Mouse (Mus musculus) forebrain, embryonic 10.5 days (tissue): Measurements from ENCODE around the gene Plcd4. TPM values are rescaled to one million over a fixed set of nuclear protein-coding genes. Genes with fewer than 3 reads are reported as not detected.

Experiments used
- DNase-seq: peaks from one replicate; pipeline ENCODE4 v3.0.0-alpha.2; 2017; ENCODE audit warnings: low spot score; ENCODE audit errors: extremely low spot score
- H3K27ac ChIP-seq: fragments of 300-500 bp; sonication (generic); 2 replicates; pipeline ENCODE4 v1.5.1; 2016; ENCODE audit warnings: mild to moderate bottlenecking
- H3K27me3 ChIP-seq: fragments of 300-500 bp; sonication (generic); 2 replicates; pipeline ENCODE4 v1.6.1; 2016; ENCODE audit warnings: mild to moderate bottlenecking; ENCODE audit not compliant: poor library complexity, severe bottlenecking
- H3K36me3 ChIP-seq: fragments of 300-500 bp; sonication (generic); replicated peaks from 2 replicates; pipeline ENCODE4 v1.6.1; 2016; ENCODE audit warnings: mild to moderate bottlenecking, moderate library complexity
- H3K4me1 ChIP-seq: fragments of 300-500 bp; sonication (generic); 2 replicates; pipeline ENCODE4 v1.6.1; 2016
- H3K4me3 ChIP-seq: fragments of 300-500 bp; sonication (generic); 2 replicates; pipeline ENCODE4 v1.5.1; 2016; ENCODE audit warnings: mild to moderate bottlenecking, moderate library complexity
- H3K9me3 ChIP-seq: fragments of 300-500 bp; sonication (generic); 2 replicates; pipeline ENCODE4 v1.6.1; 2016; ENCODE audit warnings: mild to moderate bottlenecking, moderate library complexity
- WGBS: fragments of 180-500 bp; shearing (Covaris S2); methylation state at CpG from one replicate; pipeline ENCODE4 v1.1.7; 2016; 5-methylcytosine and 5-hydroxymethylcytosine counted together
- polyA plus RNA-seq: library from polyadenylated mRNA; unstranded; fragments of >200 nt; fragmentation: Nextera tagmentation; extraction: Ambion mirVana; gene quantifications from 2 replicates; pipeline ENCODE4 v1.2.1, GENCODE M21; 2016

The Plcd4 gene
- polyA plus RNA-seq, 1 experiment from 2014 or later, result 0.90 TPM

- Histone ChIP-seq H3K36me3 (peaks cover 16% of the 10 kb centered on the region), H3K4me3 (no peak overlapping the region), H3K27ac (no peak overlapping the region), H3K27me3 (no peaks in the 10 kb centered on the region), H3K9me3 (no peaks in the 10 kb centered on the region), H3K4me1 (no peaks in the 10 kb centered on the region)
- no peak for DNase-seq
- WGBS, result 85% methylated on average over 5 of the region's 5 CpGs
Observed at GRCm38 (mm10) chr1:74559061-74559460, 16.4 kb downstream of the Plcd4 start.

GRCm38 (mm10) chr1:74565834-74566233 lies 23.1 kb downstream of the Plcd4 start:
- 86% methylated on average over 6 of the region's 6 CpGs for whole genome bisulfite sequencing
- peaks cover 82% of the 10 kb centered on the region for H3K36me3 ChIP-seq

DNA sequence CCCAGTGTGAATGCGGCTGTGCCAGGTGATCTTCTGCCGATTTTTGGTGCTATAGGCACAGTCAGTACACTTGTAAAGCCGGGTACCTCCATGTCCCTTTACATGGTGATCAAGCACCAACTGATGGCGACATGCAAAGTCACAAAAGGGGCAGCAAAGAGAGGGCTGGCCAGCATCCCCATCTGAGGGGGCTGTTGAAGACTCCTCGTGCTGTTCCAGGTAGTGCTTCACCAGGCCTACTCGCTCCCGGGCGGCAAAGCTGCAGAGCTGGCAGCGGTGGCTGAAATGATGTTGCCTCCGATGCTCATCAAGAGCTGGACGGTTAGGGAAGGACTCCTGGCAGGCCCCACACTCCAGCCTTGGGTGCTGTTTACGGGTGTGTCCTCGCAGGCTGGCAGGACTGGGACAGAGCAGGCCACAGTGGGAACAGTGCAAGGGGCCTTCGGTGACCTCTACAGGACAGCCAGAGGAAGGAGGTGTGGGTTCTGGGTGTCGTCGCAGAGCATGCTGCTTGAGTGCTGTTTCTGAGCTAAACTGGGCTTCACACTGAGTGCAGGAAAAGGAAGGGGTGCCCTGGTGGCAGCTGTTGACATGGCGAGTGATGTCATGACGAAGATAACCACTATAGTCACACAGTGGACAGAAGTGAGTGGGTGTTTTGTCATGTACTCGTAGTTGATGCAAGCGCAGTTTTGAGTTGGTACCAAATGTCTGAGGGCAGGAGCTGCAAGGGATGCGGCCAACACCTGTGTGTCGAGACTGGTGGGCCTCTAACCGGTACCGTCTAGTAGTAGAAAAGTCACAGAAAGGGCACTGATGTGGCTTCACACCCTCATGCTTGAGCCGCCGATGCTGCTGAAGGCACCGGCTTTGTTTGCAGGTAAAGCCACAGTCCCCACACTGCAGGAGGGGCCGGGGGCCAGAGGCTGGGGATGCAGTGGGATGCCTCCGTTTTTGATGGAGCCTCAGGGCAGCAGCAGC lies 27.3 kb downstream of the Plcd4 start:
- Histone ChIP-seq H3K9me3 (no peaks in the 10 kb centered on the region), H3K4me1 (no peaks in the 10 kb centered on the region), H3K4me3 (no peak overlapping the region), H3K36me3 (peaks cover 99% of the 10 kb centered on the region), H3K27ac (no peak overlapping the region), H3K27me3 (no peaks in the 10 kb centered on the region)
- 91% methylated on average over 29 of the region's 29 CpGs for WGBS
- no peak for DNase-seq

More at GRCm38 (mm10) chr1:74565834-74566233, 23.1 kb downstream of the Plcd4 start:
- Histone ChIP-seq H3K9me3 (no peaks in the 10 kb centered on the region), H3K4me3 (no peak overlapping the region), H3K27ac (no peak overlapping the region), H3K27me3 (no peaks in the 10 kb centered on the region), H3K4me1 (no peaks in the 10 kb centered on the region)
- no peak for DNase-seq

DNA sequence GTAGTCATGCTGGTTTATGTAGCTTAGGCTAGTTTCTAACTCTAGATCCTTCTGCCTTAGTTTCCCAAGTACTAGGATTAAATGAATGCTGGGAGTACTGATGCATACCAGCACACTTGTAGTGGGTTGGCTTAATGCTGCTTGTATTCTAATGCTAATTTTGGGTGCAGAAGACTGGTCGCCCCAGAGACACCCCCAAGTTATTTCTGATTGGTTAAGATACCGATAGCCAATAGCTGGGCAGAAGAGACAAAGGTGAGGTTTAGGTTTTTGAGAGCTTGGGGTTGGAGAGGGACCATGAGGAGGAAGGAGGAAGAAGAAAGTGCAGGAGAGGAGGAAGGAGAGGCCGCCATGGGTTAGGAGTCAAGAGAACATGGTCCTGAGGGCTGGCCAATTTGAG lies 39.9 kb downstream of the Plcd4 start:
- WGBS, result 79% methylated on average over 3 of the region's 3 CpGs
- Histone ChIP-seq H3K4me3 (no peak overlapping the region), H3K27me3 (no peaks in the 10 kb centered on the region), H3K4me1 (peaks cover 17% of the 10 kb centered on the region), H3K36me3 (peaks cover 66% of the 10 kb centered on the region), H3K27ac (no peak overlapping the region), H3K9me3 (no peaks in the 10 kb centered on the region)
- DNase-seq, result no peak

- peaks cover 30% of the 10 kb centered on the region for H3K4me1 ChIP-seq
- no peaks in the 10 kb centered on the region for H3K9me3 ChIP-seq
- H3K4me3 ChIP-seq, result no peak overlapping the region
- H3K36me3 ChIP-seq, result peaks cover 51% of the 10 kb centered on the region
- 97% methylated on average over 3 of the region's 3 CpGs for WGBS
- DNase-seq, result no peak
- H3K27ac ChIP-seq, result no peak overlapping the region
- no peaks in the 10 kb centered on the region for H3K27me3 ChIP-seq
Observed at GRCm38 (mm10) chr1:74584616-74585398, 42.1 kb downstream of the Plcd4 start.

DNA sequence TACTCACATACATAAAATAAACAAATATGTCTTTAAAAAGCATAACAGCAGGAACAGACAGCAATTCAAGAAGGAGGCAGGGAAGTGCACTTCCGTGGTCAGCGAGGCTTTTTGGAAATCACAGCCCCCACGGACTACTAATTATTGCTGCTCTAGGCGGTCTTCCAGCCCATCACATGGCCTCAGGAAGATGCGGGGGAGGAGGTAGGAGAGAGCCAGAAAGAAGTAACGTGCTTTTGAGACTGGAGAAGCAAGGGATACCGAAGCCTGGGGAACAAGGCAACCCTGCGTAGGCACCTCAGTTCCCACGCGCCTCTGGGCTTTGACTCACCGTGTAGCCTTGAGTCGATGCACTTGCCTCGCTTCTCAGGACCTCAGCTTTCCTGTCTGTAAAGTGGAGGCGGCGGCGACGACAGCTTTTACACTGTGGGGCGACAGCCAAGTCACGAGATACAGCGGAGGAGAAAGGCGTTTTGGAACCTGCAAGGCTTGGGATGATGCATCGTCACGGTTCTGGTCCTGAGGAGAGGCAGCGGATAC lies 44.6 kb downstream of the Plcd4 start:
- H3K4me3 ChIP-seq, result peak overlapping the region; percentile 93
- H3K9me3 ChIP-seq, result no peaks in the 10 kb centered on the region
- DNase-seq, result no peak
- H3K4me1 ChIP-seq, result peaks cover 30% of the 10 kb centered on the region
- no peaks in the 10 kb centered on the region for H3K27me3 ChIP-seq
- peaks cover 54% of the 10 kb centered on the region for H3K36me3 ChIP-seq
- H3K27ac ChIP-seq, result peak overlapping the region; percentile 92
- under 1% methylated on average over 24 of the region's 24 CpGs for WGBS

DNA sequence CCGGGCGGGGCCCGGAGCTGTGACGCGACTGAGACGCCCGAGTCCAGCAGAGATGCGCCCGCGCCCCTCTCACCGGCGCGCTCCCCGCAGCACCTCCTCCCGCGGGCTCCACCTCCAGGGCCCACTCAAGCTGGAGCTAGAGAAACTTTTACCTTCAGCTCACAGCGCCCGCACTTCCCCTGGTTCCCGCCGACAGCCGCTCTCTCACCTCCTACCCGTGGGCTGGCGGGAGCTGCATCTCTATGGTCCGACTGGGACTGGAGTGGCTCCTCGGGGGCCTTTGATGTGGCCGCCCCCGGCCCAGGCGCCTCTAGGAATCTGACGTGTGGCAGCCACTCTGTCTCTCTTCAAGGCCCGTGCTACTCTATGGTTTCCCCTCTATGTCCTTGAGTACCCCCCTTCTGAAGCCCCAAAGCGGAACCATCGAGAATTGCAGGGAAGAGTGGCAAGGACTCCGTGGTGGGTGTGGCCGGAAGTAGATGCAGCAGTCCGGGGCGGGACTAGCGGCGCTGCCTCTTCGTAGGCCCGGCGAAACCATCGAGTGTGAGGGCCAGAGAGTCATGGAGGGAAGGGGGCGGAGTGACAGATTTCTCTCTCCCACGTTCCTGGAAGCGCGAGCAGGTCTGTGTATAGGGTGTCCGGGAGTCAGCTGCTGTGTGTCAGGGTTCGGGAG lies 45.2 kb downstream of the Plcd4 start, which contains the start of the genes Zfp142 and Bcs1l:
Gene Zfp142, minus strand, starts transcription at position 474 of the 673 bp plus-strand sequence.
Gene Bcs1l, plus strand, starts transcription at position 517 of the 673 bp plus-strand sequence.
- DNase-seq, result peak; percentile 99
- peak within 1 kb of the TSS; percentile 93 for H3K4me3 ChIP-seq
- H3K36me3 ChIP-seq, result peaks cover 52% of the 10 kb centered on the region
- H3K27me3 ChIP-seq, result no peaks in the 10 kb centered on the region
- no peaks in the 10 kb centered on the region for H3K9me3 ChIP-seq
- under 1% methylated on average over 48 of the region's 48 CpGs for WGBS
- H3K4me1 ChIP-seq, result peaks cover 30% of the 10 kb centered on the region
- peak within 1 kb of the TSS; percentile 92 for H3K27ac ChIP-seq

DNA sequence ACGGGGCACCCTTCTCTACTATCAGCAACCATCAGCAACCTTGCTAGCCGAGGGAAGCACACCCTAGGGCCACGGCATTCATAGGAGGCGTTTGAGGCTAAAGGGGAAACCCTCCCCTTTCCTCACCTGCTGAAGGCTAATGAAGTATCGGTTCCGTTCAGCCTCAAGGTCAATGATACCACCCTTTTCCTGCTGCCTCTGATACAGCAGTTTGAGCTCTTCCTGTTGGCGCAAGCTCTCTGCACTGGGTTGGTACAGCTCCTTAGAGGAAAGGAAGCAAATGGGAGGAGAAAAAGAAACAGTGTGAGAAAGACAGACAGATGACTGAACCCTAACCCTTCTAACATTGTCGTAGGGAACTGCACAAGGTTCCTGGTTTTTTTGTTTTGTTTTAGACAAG lies 51.7 kb downstream of the Plcd4 start:
- Histone ChIP-seq H3K27ac (no peak overlapping the region), H3K4me1 (peaks cover 2% of the 10 kb centered on the region), H3K9me3 (no peaks in the 10 kb centered on the region), H3K36me3 (peaks cover 91% of the 10 kb centered on the region), H3K27me3 (no peaks in the 10 kb centered on the region), H3K4me3 (no peak overlapping the region)
- 92% methylated on average over 8 of the region's 8 CpGs for WGBS
- DNase-seq, result no peak

DNA sequence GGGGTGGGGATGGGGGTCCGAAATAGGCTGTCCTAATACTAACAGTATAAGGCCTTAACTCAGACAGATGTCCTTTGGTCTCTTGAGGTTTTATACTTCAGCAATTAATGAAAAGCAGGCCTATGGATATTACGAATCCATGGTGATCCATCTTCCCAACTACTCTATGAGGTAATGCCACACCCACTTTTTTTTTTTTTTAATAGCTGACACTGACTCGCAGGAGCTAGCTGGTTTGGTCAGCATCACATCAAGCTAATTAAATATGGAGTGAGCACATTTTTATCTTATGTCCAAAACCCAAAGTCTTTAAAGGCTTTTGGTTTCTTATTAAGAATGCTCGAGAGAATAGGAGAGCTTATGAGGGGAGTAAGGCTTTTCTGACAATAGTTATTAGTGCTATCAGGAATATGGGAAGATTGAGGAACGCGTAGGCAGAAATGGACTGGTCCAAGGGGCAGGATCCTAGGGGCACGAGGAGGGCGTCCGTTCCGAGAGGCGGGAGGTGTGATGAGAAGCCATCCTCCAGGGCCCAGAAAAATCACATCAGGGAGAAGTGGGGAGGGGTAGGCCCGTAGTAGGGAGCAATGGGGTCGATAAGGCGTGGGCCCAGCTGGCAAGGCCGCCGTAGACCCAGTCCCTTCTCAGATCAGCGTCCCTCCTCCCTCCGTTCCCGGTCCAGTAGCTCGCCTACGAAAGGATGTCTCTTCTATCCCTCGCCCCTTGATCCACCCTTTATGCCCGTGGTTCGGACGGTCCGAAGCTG lies 58.0 kb downstream of the Plcd4 start:
- peak overlapping the region; percentile 89 for H3K27ac ChIP-seq

DNA sequence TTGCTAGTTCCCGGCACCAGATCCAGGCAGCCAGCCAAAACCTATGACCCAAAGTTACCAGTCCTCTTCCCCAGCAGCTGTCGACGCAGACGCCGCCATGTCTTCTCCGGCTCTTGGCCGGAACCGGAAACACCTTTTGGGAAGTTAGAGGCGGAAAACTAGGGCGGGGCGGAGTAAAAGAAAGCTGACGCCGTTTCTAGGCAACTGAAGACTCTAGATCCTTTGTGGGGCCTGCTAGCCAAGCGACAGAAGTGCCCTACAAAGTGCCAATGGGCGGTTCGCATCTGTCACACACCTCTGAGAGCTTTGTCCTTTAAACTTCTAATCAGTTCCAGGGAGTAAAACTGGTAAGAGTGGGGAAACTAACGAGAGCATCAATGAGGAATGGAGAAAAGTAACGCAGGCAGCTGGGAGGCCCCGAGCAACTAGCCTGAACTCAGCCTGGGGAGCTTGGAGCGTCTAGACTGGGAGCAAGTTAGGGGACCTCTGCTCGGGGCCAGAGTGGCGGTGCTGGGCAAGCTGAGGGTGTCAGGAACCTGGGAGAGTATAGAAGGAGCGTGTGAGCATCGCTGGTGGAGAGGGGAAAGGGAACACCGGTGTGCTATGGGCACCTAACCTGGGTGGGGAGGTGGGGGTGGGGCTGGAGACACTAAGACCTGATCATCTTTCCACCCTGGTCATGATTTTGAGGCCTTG lies 58.7 kb downstream of the Plcd4 start, which contains the start of the genes Rnf25 and Stk36:
Gene Rnf25, minus strand, starts transcription at position 131 of the 696 bp plus-strand sequence.
Gene Stk36, plus strand, starts transcription at position 179 of the 696 bp plus-strand sequence.
- Histone ChIP-seq H3K27ac (peak within 1 kb of the TSS; percentile 89), H3K4me1 (peaks cover 21% of the 10 kb centered on the region), H3K4me3 (peak within 1 kb of the TSS; percentile 93), H3K36me3 (peaks cover 42% of the 10 kb centered on the region), H3K27me3 (no peaks in the 10 kb centered on the region), H3K9me3 (no peaks in the 10 kb centered on the region)
- peak; percentile 84 for DNase-seq
- WGBS, result 11% methylated on average over 25 of the region's 25 CpGs

More for the DNA sequence above, 58.0 kb downstream of the Plcd4 start:
- DNase-seq, result no peak
- peaks cover 21% of the 10 kb centered on the region for H3K4me1 ChIP-seq
- peaks cover 46% of the 10 kb centered on the region for H3K36me3 ChIP-seq
- peak overlapping the region; percentile 93 for H3K4me3 ChIP-seq
- H3K27me3 ChIP-seq, result no peaks in the 10 kb centered on the region
- no peaks in the 10 kb centered on the region for H3K9me3 ChIP-seq
- WGBS, result 10% methylated on average over 26 of the region's 26 CpGs
